In genomic region chr5:73539848-73540510, GRCm38 (mm10) we compare ENCODE assay signal across 8 mouse cellular contexts. TPM values are rescaled to one million over a fixed set of nuclear protein-coding genes. Genes with fewer than 3 reads are reported as not detected.
DNase-seq lines count a peak whose midpoint lies in the region; TF ChIP-seq lines count a peak whose summit lies in the region.

No protein-coding gene starts in this region.

- TF ChIP-seq CTCF in MEL (IDR thresholded peaks at IDR 0.05 in 2 of 3, conservative IDR thresholded peaks at IDR 0.05 in 1 of 3; ENCODE audit: control insufficient read depth in 1 of 3, insufficient read depth in 1 of 3, low read depth in 2 of 3, low read length in 3 of 3, poor library complexity in 1 of 3, severe bottlenecking in 1 of 3), result peak; percentile 76 to 83 (median 80)
- TF ChIP-seq CTCF in cerebellum, adult 2 months (IDR thresholded peaks at IDR 0.05; ENCODE audit: borderline replicate concordance, insufficient read depth, low read depth, low read length), result peak; percentile 75

- no peak for TF ChIP-seq POLR2A in MEL (IDR thresholded peaks at IDR 0.05; ENCODE audit: control insufficient read depth in 1 of 2, insufficient read depth in 1 of 2, low read depth in 1 of 2, low read length in 2 of 2, poor library complexity in 1 of 2)
- no peak for TF ChIP-seq POLR2A in cerebellum, adult 2 months (IDR thresholded peaks at IDR 0.05; ENCODE audit: borderline replicate concordance, insufficient read depth, low read length)

- peak; percentile 56 for TF ChIP-seq RAD21 in MEL (IDR thresholded peaks at IDR 0.05; ENCODE audit: low read depth, low read length)

- H3K27ac ChIP-seq in MEL (ENCODE audit: control insufficient read depth, low read depth, low read length), result no peak overlapping the region
- no peak overlapping the region for H3K27ac ChIP-seq in cerebellum, adult 2 months (ENCODE audit: insufficient read depth, low read length)
- H3K27ac ChIP-seq in limb, embryonic 10.5 days, result no peak overlapping the region

- no peak overlapping the region for H3K4me3 ChIP-seq in MEL (ENCODE audit: control insufficient read depth in 1 of 2, insufficient read depth in 1 of 2, low read depth in 2 of 2, low read length in 2 of 2)
- no peak overlapping the region for H3K4me3 ChIP-seq in cerebellum, adult 2 months (replicated peaks; ENCODE audit: insufficient read depth, low read depth, low read length)
- no peak overlapping the region for H3K4me3 ChIP-seq in limb, embryonic 10.5 days

- WGBS in cerebellum, adult 2 months, result 64% methylated on average over 6 of the region's 6 CpGs
- 78% methylated on average over 6 of the region's 6 CpGs for WGBS in limb, embryonic 10.5 days

- DNase-seq in 416B (ENCODE audit: low read depth), result peak; percentile 64
- peak; percentile 60 for DNase-seq in MEL (ENCODE audit: low read depth, low spot score)
- peak; percentile 30 to 48 for DNase-seq in cerebellum, adult 2 months
- peak; percentile 54 for DNase-seq in forelimb bud, embryonic 11.5 days (ENCODE audit: low read depth, low spot score)
- peak; percentile 63 for DNase-seq in kidney, adult 18-20 months
- DNase-seq in limb, embryonic 10.5 days (ENCODE audit: low spot score), result peak; percentile 57
- peak; percentile 34 for DNase-seq in neural tube, embryonic 10.5 days (ENCODE audit: extremely low spot score, low spot score)
- peak; percentile 35 to 39 for DNase-seq in thymus, postnatal 36 days

- no peaks in the 10 kb centered on the region for H3K79me2 ChIP-seq in MEL (ENCODE audit: control insufficient read depth, insufficient read depth, low read length, poor library complexity)

- H3K36me3 ChIP-seq in MEL (ENCODE audit: control insufficient read depth in 1 of 2, insufficient read depth in 2 of 2, low read length in 2 of 2), result peaks cover 0 to 4% of the 10 kb centered on the region in 2 experiments; a peak in 3 of 4 replicates
- H3K36me3 ChIP-seq in limb, embryonic 10.5 days, result peaks cover 79% of the 10 kb centered on the region

- no peak for TF ChIP-seq EP300 in MEL (IDR thresholded peaks at IDR 0.05; ENCODE audit: low read depth in 1 of 2, low read length in 2 of 2)

- H3K9me3 ChIP-seq in MEL (replicated peaks; ENCODE audit: insufficient read depth, low read length), result no peaks in the 10 kb centered on the region
- H3K9me3 ChIP-seq in limb, embryonic 10.5 days (replicated peaks), result no peaks in the 10 kb centered on the region

- no peak overlapping the region for H3K9ac ChIP-seq in MEL (ENCODE audit: control insufficient read depth, low read depth, low read length, poor library complexity, severe bottlenecking)

- H3K4me1 ChIP-seq in MEL (ENCODE audit: control insufficient read depth in 1 of 2, insufficient read depth in 2 of 2, low read length in 2 of 2), result peaks cover 0 to 4% of the 10 kb centered on the region in 2 experiments; a peak in 2 of 4 replicates
- no peaks in the 10 kb centered on the region for H3K4me1 ChIP-seq in cerebellum, adult 2 months (ENCODE audit: control insufficient read depth, insufficient read depth, low read length)
- H3K4me1 ChIP-seq in limb, embryonic 10.5 days, result peaks cover under 1% of the 10 kb centered on the region; the same call in 1 of the 2 replicates

- H3K27me3 ChIP-seq in MEL (ENCODE audit: control insufficient read depth in 1 of 2, insufficient read depth in 2 of 2, low read length in 2 of 2), result no peaks in the 10 kb centered on the region
- H3K27me3 ChIP-seq in cerebellum, adult 2 months (ENCODE audit: control insufficient read depth, insufficient read depth, low read length), result no peaks in the 10 kb centered on the region
- H3K27me3 ChIP-seq in limb, embryonic 10.5 days (ENCODE audit: low read depth, poor library complexity, severe bottlenecking), result no peaks in the 10 kb centered on the region

TF ChIP-seq in MEL, 35 proteins besides CTCF, POLR2A, EP300 and RAD21:
- TF ChIP-seq SMC3 (IDR thresholded peaks at IDR 0.05; ENCODE audit: low read depth, low read length) (peak; percentile 83), RCOR1 (IDR thresholded peaks at IDR 0.05; ENCODE audit: low read depth, low read length) (no peak), ZC3H11A (IDR thresholded peaks at IDR 0.05; ENCODE audit: low read depth, low read length) (peak; percentile 51), CHD1 (IDR thresholded peaks at IDR 0.05; ENCODE audit: low read depth, low read length) (no peak)

RNA-seq across cellular contexts. Expression of gene Dcun1d4, which starts 59.2 kb away (rescaled TPM):
- total RNA-seq in MEL (2012; rRNA removed), result 7.6 and 9.2 TPM in 2 replicates
- 10 to 100 TPM in 1 of 2 experiments, not detected in 1; 10.0 TPM for polyA plus RNA-seq in MEL (2012; ENCODE audit: insufficient read depth in 1 of 2, insufficient read length in 2 of 2, low read depth in 1 of 2, low replicate concordance in 2 of 2, missing spikeins in 1 of 2)
- 36.1 and 41.7 TPM in 2 replicates for polyA plus RNA-seq in cerebellum, adult 2 months (2012; rRNA removed)
- polyA plus RNA-seq in limb, embryonic 10.5 days (2016; fragmentation: Nextera tagmentation; extraction: Ambion mirVana), result 43.8 and 44.0 TPM in 2 replicates
